Mouse (Mus musculus) right cerebral cortex, postnatal 36 days (tissue): ENCODE measurements at regions not wholly inside any gene's neighbourhood (a gene's known extent, or its start where the extent isn't known, plus 50 kb on each side); places are given as distances from the start of the nearest gene placed in this dataset.

Experiments
- DNase-seq, 2 experiments: peaks; one replicate each; pipeline ENCODE4 v3.0.0; 2022; ENCODE audit warnings: low spot score in 2 of 2, mixed read lengths in 1 of 2

- DNase-seq = peak in 1 of 2 experiments; percentile 12
Observed at GRCm38 (mm10) chr5:64647417-64648125, 155.6 kb upstream of the Klf3 start.

GRCm38 (mm10) chr5:64648492-64648891 is 154.7 kb upstream of the Klf3 start:
- no peak for DNase-seq

- no peak for DNase-seq
Observed at GRCm38 (mm10) chr5:64651407-64651806, 151.8 kb upstream of the Klf3 start.

GRCm38 (mm10) chr5:64653764-64654163 is 149.4 kb upstream of the Klf3 start:
- DNase-seq = no peak

- no peak for DNase-seq
Observed at GRCm38 (mm10) chr5:64655286-64655685, 147.9 kb upstream of the Klf3 start.

GRCm38 (mm10) chr5:64661959-64662358 is 141.2 kb upstream of the Klf3 start:
- DNase-seq = no peak

- DNase-seq = no peak
Observed at GRCm38 (mm10) chr5:64662476-64662875, 140.7 kb upstream of the Klf3 start.

- no peak for DNase-seq
Observed at GRCm38 (mm10) chr5:64663766-64664165, 139.4 kb upstream of the Klf3 start.

- DNase-seq = no peak
Observed at GRCm38 (mm10) chr5:64665064-64665463, 138.1 kb upstream of the Klf3 start.

GRCm38 (mm10) chr5:64666256-64666655 is 136.9 kb upstream of the Klf3 start:
- DNase-seq = no peak

- DNase-seq = no peak
Observed at GRCm38 (mm10) chr5:64667053-64667452, 136.1 kb upstream of the Klf3 start.

- DNase-seq = no peak
Observed at GRCm38 (mm10) chr5:64673861-64674260, 129.3 kb upstream of the Klf3 start.

- DNase-seq = no peak
Observed at GRCm38 (mm10) chr5:64676214-64676945, 126.8 kb upstream of the Klf3 start.

GRCm38 (mm10) chr5:64676946-64677588 is 126.1 kb upstream of the Klf3 start:
- DNase-seq = no peak

- no peak for DNase-seq
Observed at GRCm38 (mm10) chr5:64678706-64679105, 124.5 kb upstream of the Klf3 start.

GRCm38 (mm10) chr5:64679996-64680625 is 123.1 kb upstream of the Klf3 start:
- no peak for DNase-seq

GRCm38 (mm10) chr5:64681161-64681560 is 122.0 kb upstream of the Klf3 start:
- DNase-seq = no peak

GRCm38 (mm10) chr5:64682326-64682845 is 120.8 kb upstream of the Klf3 start:
- DNase-seq = no peak

- DNase-seq = no peak
Observed at GRCm38 (mm10) chr5:64683419-64683818, 119.8 kb upstream of the Klf3 start.

GRCm38 (mm10) chr5:64684275-64684674 is 118.9 kb upstream of the Klf3 start:
- DNase-seq = no peak

- no peak for DNase-seq
Observed at GRCm38 (mm10) chr5:64690148-64690547, 113.0 kb upstream of the Klf3 start.
